Mouse (Mus musculus) spleen, adult 18-20 months (tissue): ENCODE measurements around the gene Card10.

ENCODE experiments used
- DNase-seq, 2 experiments: peaks; one replicate each; pipeline ENCODE4 v3.0.0; 2022; ENCODE audit warnings: mixed read lengths in 2 of 2

The Card10 gene

GRCm38 (mm10) chr15:78730315-78731049 is 72.4 kb downstream of the Card10 start:
- no peak for DNase-seq

GRCm38 (mm10) chr15:78726697-78727096 is 76.1 kb downstream of the Card10 start:
- DNase-seq: no peak
